Mouse (Mus musculus): ENCODE measurements around the gene Gm19935. TPM values are rescaled to one million over a fixed set of nuclear protein-coding genes. Genes with fewer than 3 reads are reported as not detected.

The Gm19935 gene
- 0.15 and 0.23 TPM in 2 replicates for polyA plus RNA-seq (2015; fragmentation: Nextera tagmentation; extraction: Ambion mirVana)

- Histone ChIP-seq H3K27ac (no peak within 1 kb of the TSS), H3K36me3 (no peaks in the 10 kb centered on the region), H3K4me3 (replicated peaks) (no peak within 1 kb of the TSS), H3K27me3 (replicated peaks) (no peaks in the 10 kb centered on the region), H3K4me1 (replicated peaks) (no peaks in the 10 kb centered on the region; the same call in 1 of the 2 replicates), H3K4me2 (replicated peaks) (no peak within 1 kb of the TSS), H3K9ac (no peak within 1 kb of the TSS), H3K9me3 (no peaks in the 10 kb centered on the region)
- no peak for ATAC-seq
- 75% methylated on average over 2 of the region's 2 CpGs for WGBS
These were observed at the start of gene Gm19935 for GRCm38 (mm10) chr8:90817293-90817692. Gene Gm19935, minus strand, starts transcription at chr8:90817393.

GRCm38 (mm10) chr8:90862038-90862437 is 44.8 kb upstream of the Gm19935 start:
- H3K9ac ChIP-seq: 0 out of 2 replicates have a peak overlapping the region, but pooled peaks have one; percentile 18

GRCm38 (mm10) chr8:90861266-90861944 is 44.2 kb upstream of the Gm19935 start:
- Histone ChIP-seq H3K4me2 (replicated peaks) (no peak overlapping the region), H3K27ac (peak overlapping the region; percentile 88), H3K4me3 (replicated peaks) (no peak overlapping the region), H3K4me1 (replicated peaks) (peaks cover 12% of the 10 kb centered on the region), H3K9me3 (no peaks in the 10 kb centered on the region), H3K27me3 (replicated peaks) (no peaks in the 10 kb centered on the region), H3K9ac (no peak overlapping the region), H3K36me3 (no peaks in the 10 kb centered on the region)
- ATAC-seq: peak; percentile 41; the same call in 1 of the 2 replicates
- WGBS: 39% methylated on average over 9 of the region's 9 CpGs

More at GRCm38 (mm10) chr8:90862038-90862437, 44.8 kb upstream of the Gm19935 start:
- Histone ChIP-seq H3K36me3 (no peaks in the 10 kb centered on the region), H3K27ac (peak overlapping the region; percentile 88), H3K4me3 (replicated peaks) (no peak overlapping the region), H3K27me3 (replicated peaks) (no peaks in the 10 kb centered on the region), H3K9me3 (no peaks in the 10 kb centered on the region), H3K4me1 (replicated peaks) (peaks cover 12% of the 10 kb centered on the region), H3K4me2 (replicated peaks) (peak overlapping the region; percentile 33; the same call in 1 of the 2 replicates)
- 21% methylated on average over 9 of the region's 9 CpGs for WGBS
- peak; percentile 86 for ATAC-seq

- Histone ChIP-seq H3K9ac (no peak overlapping the region), H3K4me2 (replicated peaks) (no peak overlapping the region), H3K27me3 (replicated peaks) (no peaks in the 10 kb centered on the region), H3K4me1 (replicated peaks) (peaks cover 20% of the 10 kb centered on the region), H3K9me3 (no peaks in the 10 kb centered on the region), H3K4me3 (replicated peaks) (no peak overlapping the region), H3K27ac (no peak overlapping the region), H3K36me3 (no peaks in the 10 kb centered on the region)
- no peak for ATAC-seq
- WGBS: 97% methylated on average over 2 of the region's 2 CpGs
These were observed 40.9 kb upstream of the Gm19935 start for GRCm38 (mm10) chr8:90858071-90858470.

- 36% methylated on average over 1 of the region's 1 CpGs for WGBS
- Histone ChIP-seq H3K36me3 (no peaks in the 10 kb centered on the region), H3K9ac (no peak overlapping the region), H3K4me3 (replicated peaks) (no peak overlapping the region), H3K4me1 (replicated peaks) (peaks cover 15% of the 10 kb centered on the region), H3K27me3 (replicated peaks) (no peaks in the 10 kb centered on the region), H3K27ac (no peak overlapping the region), H3K9me3 (no peaks in the 10 kb centered on the region), H3K4me2 (replicated peaks) (no peak overlapping the region)
- ATAC-seq: no peak
These were observed 39.8 kb upstream of the Gm19935 start for GRCm38 (mm10) chr8:90856952-90857351.

- no peak overlapping the region for H3K9ac ChIP-seq
- 88% methylated on average over 3 of the region's 3 CpGs for WGBS
- H3K27ac ChIP-seq: no peak overlapping the region
- H3K4me3 ChIP-seq (replicated peaks): no peak overlapping the region
- H3K27me3 ChIP-seq (replicated peaks): no peaks in the 10 kb centered on the region
- no peak overlapping the region for H3K4me2 ChIP-seq (replicated peaks)
- H3K4me1 ChIP-seq (replicated peaks): peaks cover 9% of the 10 kb centered on the region
- H3K36me3 ChIP-seq: no peaks in the 10 kb centered on the region
- ATAC-seq: no peak
- no peaks in the 10 kb centered on the region for H3K9me3 ChIP-seq
These were observed 39.0 kb upstream of the Gm19935 start for GRCm38 (mm10) chr8:90856171-90856570.

GRCm38 (mm10) chr8:90854671-90855161 is 37.5 kb upstream of the Gm19935 start:
- ATAC-seq: peak; percentile 76
- H3K4me1 ChIP-seq (replicated peaks): peaks cover 9% of the 10 kb centered on the region
- H3K4me2 ChIP-seq (replicated peaks): peak overlapping the region; percentile 43
- H3K27ac ChIP-seq: peak overlapping the region; percentile 56
- 7% methylated on average over 10 of the region's 10 CpGs for WGBS
- H3K4me3 ChIP-seq (replicated peaks): no peak overlapping the region
- H3K36me3 ChIP-seq: no peaks in the 10 kb centered on the region
- peak overlapping the region; percentile 32; the same call in 1 of the 2 replicates for H3K9ac ChIP-seq
- no peaks in the 10 kb centered on the region for H3K27me3 ChIP-seq (replicated peaks)
- H3K9me3 ChIP-seq: no peaks in the 10 kb centered on the region

- ATAC-seq: no peak
- H3K36me3 ChIP-seq: no peaks in the 10 kb centered on the region
- H3K9me3 ChIP-seq: no peaks in the 10 kb centered on the region
- peak overlapping the region; percentile 32; the same call in 1 of the 2 replicates for H3K9ac ChIP-seq
- no peaks in the 10 kb centered on the region for H3K27me3 ChIP-seq (replicated peaks)
- no peak overlapping the region for H3K4me3 ChIP-seq (replicated peaks)
- WGBS: 57% methylated on average over 9 of the region's 9 CpGs
- peaks cover 9% of the 10 kb centered on the region for H3K4me1 ChIP-seq (replicated peaks)
- H3K4me2 ChIP-seq (replicated peaks): peak overlapping the region; percentile 43
- peak overlapping the region; percentile 56 for H3K27ac ChIP-seq
These were observed 36.9 kb upstream of the Gm19935 start for GRCm38 (mm10) chr8:90853971-90854670.

- Histone ChIP-seq H3K36me3 (no peaks in the 10 kb centered on the region), H3K27ac (no peak overlapping the region), H3K9ac (no peak overlapping the region), H3K27me3 (replicated peaks) (no peaks in the 10 kb centered on the region), H3K4me3 (replicated peaks) (no peak overlapping the region), H3K9me3 (no peaks in the 10 kb centered on the region), H3K4me2 (replicated peaks) (no peak overlapping the region), H3K4me1 (replicated peaks) (peaks cover 9% of the 10 kb centered on the region)
- no peak for ATAC-seq
- 65% methylated on average over 8 of the region's 8 CpGs for WGBS
These were observed 34.4 kb upstream of the Gm19935 start for GRCm38 (mm10) chr8:90851544-90851943.

- no peak overlapping the region for H3K4me2 ChIP-seq (replicated peaks)
- no peak overlapping the region for H3K27ac ChIP-seq
- no peaks in the 10 kb centered on the region for H3K9me3 ChIP-seq
- no peak overlapping the region for H3K9ac ChIP-seq
- 61% methylated on average over 11 of the region's 11 CpGs for WGBS
- H3K4me3 ChIP-seq (replicated peaks): no peak overlapping the region
- H3K36me3 ChIP-seq: no peaks in the 10 kb centered on the region
- peaks cover 3% of the 10 kb centered on the region for H3K4me1 ChIP-seq (replicated peaks)
- H3K27me3 ChIP-seq (replicated peaks): no peaks in the 10 kb centered on the region
- ATAC-seq: 0 out of 2 replicates have a peak, but pooled peaks have one; percentile 31
These were observed 32.4 kb upstream of the Gm19935 start for GRCm38 (mm10) chr8:90849462-90850050.

- 84% methylated on average over 7 of the region's 7 CpGs for WGBS
- H3K27me3 ChIP-seq (replicated peaks): no peaks in the 10 kb centered on the region
- no peak for ATAC-seq
- no peak overlapping the region for H3K9ac ChIP-seq
- H3K4me1 ChIP-seq (replicated peaks): no peaks in the 10 kb centered on the region
- no peak overlapping the region for H3K27ac ChIP-seq
- no peaks in the 10 kb centered on the region for H3K9me3 ChIP-seq
- no peaks in the 10 kb centered on the region for H3K36me3 ChIP-seq
- no peak overlapping the region for H3K4me3 ChIP-seq (replicated peaks)
- no peak overlapping the region for H3K4me2 ChIP-seq (replicated peaks)
These were observed 30.8 kb upstream of the Gm19935 start for GRCm38 (mm10) chr8:90847980-90848379.

Measured in intestine, embryonic 15.5 days (tissue).